Mouse (Mus musculus) liver, postnatal 0 days (tissue): ENCODE results near the gene Ppp1r14d.

Source experiments
- CTCF ChIP-seq: sonication (generic); IDR thresholded peaks from 2 replicates; pipeline ENCODE4 v1.5.1; 2016; ENCODE audit warnings: antibody characterized with exemption, low read depth
- EP300 ChIP-seq: IDR thresholded peaks from 2 replicates; pipeline ENCODE4 v1.6.1; 2016; ENCODE audit warnings: antibody characterized with exemption, low read depth, mild to moderate bottlenecking

- TF ChIP-seq CTCF (no peak), EP300 (no peak)
Observed at GRCm38 (mm10) chr2:119209176-119209507, 20.6 kb downstream of the Ppp1r14d start.
